Mouse (Mus musculus): ENCODE results near the gene Clcn3. TPM values are rescaled to one million over a fixed set of nuclear protein-coding genes. Genes with fewer than 3 reads are reported as not detected.
"Not testable (repeated sequence)": the region's sequence is repeated elsewhere in the genome, so short reads cannot be mapped to it uniquely, and the experiment has no call there.

The Clcn3 gene
- total RNA-seq (2017) = 47.7 and 52.5 TPM in 2 replicates

- ATAC-seq (replicated peaks in 1 of 2; ENCODE audit: insufficient read depth in 1 of 2, low FRiP score in 2 of 2, low TSS enrichment in 1 of 2, low read depth in 1 of 2, poor library complexity in 2 of 2, severe bottlenecking in 2 of 2) = peak; percentile 96 to 98
Measured at GRCm38 (mm10) chr8:60982701-60983687, at the start of gene Clcn3. Gene Clcn3 (minus strand): TSS chr8:60983300.

DNA sequence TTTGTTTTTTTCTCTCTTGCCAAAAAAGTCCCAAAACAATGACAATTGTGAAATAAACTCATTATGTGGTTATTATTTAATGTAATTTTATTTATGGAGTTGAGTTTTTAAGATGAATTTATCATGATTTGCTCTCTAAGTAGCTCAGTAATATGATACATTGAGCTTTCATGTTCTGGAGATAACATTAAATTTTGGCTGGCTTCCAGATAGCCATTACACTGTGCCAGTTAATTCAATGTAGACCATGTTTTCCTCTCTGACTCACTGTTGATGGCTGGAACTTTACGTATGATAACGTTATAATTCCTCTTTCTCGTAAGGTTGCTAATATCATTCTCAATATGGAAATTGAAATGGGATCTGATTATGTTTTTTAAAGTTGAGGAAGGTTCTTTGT, 13.4 kb upstream of the Clcn3 start:
- ATAC-seq (replicated peaks in 1 of 2; ENCODE audit: insufficient read depth in 1 of 2, low FRiP score in 2 of 2, low TSS enrichment in 1 of 2, low read depth in 1 of 2, poor library complexity in 2 of 2, severe bottlenecking in 2 of 2) = no peak

GRCm38 (mm10) chr8:60993639-60993986, 10.5 kb upstream of the Clcn3 start:
- ATAC-seq (replicated peaks in 1 of 2; ENCODE audit: insufficient read depth in 1 of 2, low FRiP score in 2 of 2, low TSS enrichment in 1 of 2, low read depth in 1 of 2, poor library complexity in 2 of 2, severe bottlenecking in 2 of 2) = peak in 1 of 2 experiments; percentile 16; a peak in 3 of 4 replicates

DNA sequence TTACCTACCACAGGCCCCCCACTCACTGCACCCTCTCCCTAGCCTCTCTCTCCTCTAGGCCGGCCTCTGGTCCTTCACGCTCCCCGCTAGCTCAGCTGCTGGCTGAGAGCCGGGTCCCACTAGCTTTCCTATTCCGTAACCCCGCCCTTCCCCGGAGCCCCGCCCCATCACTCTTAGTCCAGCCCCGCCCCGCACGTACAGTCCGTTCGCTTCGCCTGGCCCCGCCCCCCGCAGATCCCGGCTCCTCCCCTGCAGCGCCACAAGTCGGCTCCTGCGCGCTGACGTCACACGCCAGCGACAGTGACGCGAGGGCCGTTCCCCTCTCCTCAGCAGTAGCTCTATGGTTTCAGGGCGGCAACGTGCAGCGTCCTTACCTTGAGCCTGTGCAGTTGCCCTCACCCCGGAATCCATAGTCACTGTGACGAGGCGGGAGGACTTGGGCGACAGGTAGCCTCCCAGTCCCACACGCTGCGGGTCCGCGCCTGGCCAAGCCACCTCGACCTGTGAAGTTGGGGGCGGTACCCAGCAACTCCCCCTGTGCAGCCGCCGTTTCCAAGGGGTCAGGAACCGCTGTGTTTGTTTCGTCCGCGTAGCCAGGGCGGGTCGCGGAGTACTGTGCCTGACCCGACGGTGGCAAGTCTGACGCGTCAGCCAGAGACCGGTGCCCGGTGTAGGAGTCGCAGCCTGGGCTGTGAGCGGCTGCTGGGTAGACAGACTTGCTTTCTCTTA, 10.0 kb upstream of the Clcn3 start, which contains the start of gene Nek1:
TSS of gene Nek1 (plus strand) at position 286 of the 729 bp plus-strand sequence.
- ATAC-seq (replicated peaks in 1 of 2; ENCODE audit: insufficient read depth in 1 of 2, low FRiP score in 2 of 2, low TSS enrichment in 1 of 2, low read depth in 1 of 2, poor library complexity in 2 of 2, severe bottlenecking in 2 of 2) = peak; percentile 90 to 92

DNA sequence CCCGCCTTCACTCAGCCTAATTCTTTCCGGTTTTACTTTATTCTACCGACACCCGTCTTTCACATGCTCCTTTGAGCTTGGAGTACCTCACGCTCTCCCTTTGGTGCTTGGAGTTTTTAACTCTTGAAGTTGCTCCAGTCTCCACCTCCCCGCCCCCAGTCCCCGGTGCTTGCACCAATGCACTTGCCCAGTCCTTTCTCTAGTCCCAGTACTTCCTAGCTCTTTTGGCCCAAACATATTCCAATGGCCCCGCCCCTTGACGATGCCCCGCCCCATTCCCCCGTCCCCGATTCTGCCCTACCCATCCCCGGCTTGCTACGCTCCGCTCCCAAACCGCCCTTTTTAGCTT, 9.4 kb upstream of the Clcn3 start:
- peak; percentile 59 to 65 for ATAC-seq (replicated peaks in 1 of 2; ENCODE audit: insufficient read depth in 1 of 2, low FRiP score in 2 of 2, low TSS enrichment in 1 of 2, low read depth in 1 of 2, poor library complexity in 2 of 2, severe bottlenecking in 2 of 2)

DNA sequence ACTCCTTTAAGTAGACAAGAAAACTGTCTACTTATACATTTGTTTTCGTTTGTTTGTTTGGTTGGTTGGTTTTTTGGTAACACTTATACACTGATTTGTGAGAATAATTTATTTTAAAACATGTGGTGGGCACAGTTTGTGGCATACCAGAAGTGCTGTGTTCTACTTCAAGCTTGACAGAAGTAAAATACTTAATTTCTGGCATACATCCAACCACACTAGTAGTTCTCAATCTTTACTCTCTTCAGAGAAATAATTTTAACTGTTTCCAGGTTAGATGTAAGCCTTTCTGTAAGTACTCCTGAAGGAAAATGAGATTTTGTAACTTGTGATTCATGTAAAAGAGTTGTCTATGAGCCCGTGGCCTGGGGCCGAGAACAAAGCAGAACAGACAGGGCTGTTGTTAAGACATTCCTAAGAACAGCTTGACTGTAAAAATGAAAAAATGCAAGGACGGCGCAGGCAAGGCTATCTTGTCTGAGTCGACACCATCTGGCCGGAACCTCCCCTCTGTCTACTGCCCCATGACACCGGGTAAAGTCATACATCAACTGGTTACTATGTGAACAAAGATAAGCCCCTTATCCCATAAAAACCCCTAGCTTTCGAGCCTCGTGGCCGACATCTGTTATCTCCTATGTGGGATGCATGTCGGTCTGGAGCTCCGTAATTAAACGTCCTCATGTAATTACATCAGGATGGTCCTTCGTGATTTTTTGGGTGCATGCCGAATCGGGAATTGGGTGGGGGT, 1.3 kb upstream of the Clcn3 start:
- not testable (repeated sequence) for ATAC-seq (replicated peaks in 1 of 2; ENCODE audit: insufficient read depth in 1 of 2, low FRiP score in 2 of 2, low TSS enrichment in 1 of 2, low read depth in 1 of 2, poor library complexity in 2 of 2, severe bottlenecking in 2 of 2)

DNA sequence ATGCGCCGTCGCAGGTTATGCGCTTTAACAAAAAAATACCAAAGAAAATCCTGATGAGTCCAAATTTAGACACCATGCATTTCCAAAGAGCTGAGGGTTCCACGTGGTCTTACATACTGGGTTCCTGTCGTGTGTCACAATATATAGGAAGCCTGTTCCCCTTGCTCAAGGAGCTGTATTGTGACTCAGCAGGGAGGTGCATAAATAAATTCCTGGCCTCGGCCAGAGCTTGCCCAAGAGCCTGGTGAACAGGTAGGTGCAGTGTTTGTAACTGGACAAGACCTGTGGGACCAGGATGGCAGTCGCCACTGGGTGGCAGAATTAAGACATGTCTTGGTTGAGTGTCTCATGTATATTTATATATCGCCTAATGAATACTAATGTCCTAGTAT, 584 bp upstream of the Clcn3 start:
- peak; percentile 59 to 67 for ATAC-seq (replicated peaks in 1 of 2; ENCODE audit: insufficient read depth in 1 of 2, low FRiP score in 2 of 2, low TSS enrichment in 1 of 2, low read depth in 1 of 2, poor library complexity in 2 of 2, severe bottlenecking in 2 of 2)

- ATAC-seq (replicated peaks in 1 of 2; ENCODE audit: insufficient read depth in 1 of 2, low FRiP score in 2 of 2, low TSS enrichment in 1 of 2, low read depth in 1 of 2, poor library complexity in 2 of 2, severe bottlenecking in 2 of 2) = no peak
Measured at GRCm38 (mm10) chr8:60981388-60981787, 1.7 kb downstream of the Clcn3 start.

- ATAC-seq (replicated peaks in 1 of 2; ENCODE audit: insufficient read depth in 1 of 2, low FRiP score in 2 of 2, low TSS enrichment in 1 of 2, low read depth in 1 of 2, poor library complexity in 2 of 2, severe bottlenecking in 2 of 2) = no peak
Measured at GRCm38 (mm10) chr8:60978496-60978895, 4.6 kb downstream of the Clcn3 start.

DNA sequence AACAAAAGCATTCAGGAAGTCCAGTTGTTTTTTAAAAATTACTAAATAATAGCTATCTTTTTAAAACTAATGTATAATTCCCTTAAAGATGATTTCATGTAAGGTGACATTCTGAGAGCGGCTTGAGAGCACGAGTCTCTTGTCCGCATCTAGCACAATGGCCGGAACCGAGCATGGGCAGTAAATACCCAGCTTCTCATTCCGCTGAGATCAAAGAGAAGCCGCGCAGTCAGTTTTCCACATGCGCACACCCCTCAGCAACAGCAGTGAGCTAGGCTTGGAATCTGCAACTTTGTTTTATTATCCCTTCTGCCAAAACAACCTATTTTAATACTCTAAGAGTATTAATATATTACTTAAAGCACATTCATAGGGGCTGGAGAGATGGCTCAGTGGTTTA, 6.3 kb downstream of the Clcn3 start:
- no peak for ATAC-seq (replicated peaks in 1 of 2; ENCODE audit: insufficient read depth in 1 of 2, low FRiP score in 2 of 2, low TSS enrichment in 1 of 2, low read depth in 1 of 2, poor library complexity in 2 of 2, severe bottlenecking in 2 of 2)

GRCm38 (mm10) chr8:60974837-60975236, 8.3 kb downstream of the Clcn3 start:
- ATAC-seq (replicated peaks in 1 of 2; ENCODE audit: insufficient read depth in 1 of 2, low FRiP score in 2 of 2, low TSS enrichment in 1 of 2, low read depth in 1 of 2, poor library complexity in 2 of 2, severe bottlenecking in 2 of 2) = no peak

- ATAC-seq (replicated peaks in 1 of 2; ENCODE audit: insufficient read depth in 1 of 2, low FRiP score in 2 of 2, low TSS enrichment in 1 of 2, low read depth in 1 of 2, poor library complexity in 2 of 2, severe bottlenecking in 2 of 2) = peak in 1 of 2 experiments; percentile 31; a peak in 2 of 4 replicates
Measured at GRCm38 (mm10) chr8:60973448-60973847, 9.7 kb downstream of the Clcn3 start.

DNA sequence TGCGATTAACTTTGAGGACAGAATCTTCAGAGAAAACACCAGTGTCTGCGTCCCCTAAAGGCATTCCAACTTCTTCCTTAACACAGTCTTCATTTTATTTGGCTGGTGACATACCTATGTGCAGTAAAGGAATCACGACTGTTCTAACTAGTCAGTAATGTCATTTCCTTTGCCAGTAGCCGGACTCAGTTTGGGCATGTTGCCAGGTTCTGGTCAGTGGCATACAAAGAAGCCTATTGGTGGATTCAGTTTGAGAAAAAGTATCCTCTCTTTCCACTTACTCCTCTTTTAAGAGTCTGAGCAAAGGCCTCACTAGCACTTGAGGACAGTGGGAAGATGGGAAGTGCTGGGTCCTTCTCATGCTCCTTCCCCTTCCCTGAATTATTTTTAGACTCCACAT, 11.3 kb downstream of the Clcn3 start:
- ATAC-seq (replicated peaks in 1 of 2; ENCODE audit: insufficient read depth in 1 of 2, low FRiP score in 2 of 2, low TSS enrichment in 1 of 2, low read depth in 1 of 2, poor library complexity in 2 of 2, severe bottlenecking in 2 of 2) = no peak

GRCm38 (mm10) chr8:60969091-60969490, 14.0 kb downstream of the Clcn3 start:
- ATAC-seq (replicated peaks in 1 of 2; ENCODE audit: insufficient read depth in 1 of 2, low FRiP score in 2 of 2, low TSS enrichment in 1 of 2, low read depth in 1 of 2, poor library complexity in 2 of 2, severe bottlenecking in 2 of 2) = no peak

- no peak for ATAC-seq (replicated peaks in 1 of 2; ENCODE audit: insufficient read depth in 1 of 2, low FRiP score in 2 of 2, low TSS enrichment in 1 of 2, low read depth in 1 of 2, poor library complexity in 2 of 2, severe bottlenecking in 2 of 2)
Measured at GRCm38 (mm10) chr8:60965741-60966140, 17.4 kb downstream of the Clcn3 start.

GRCm38 (mm10) chr8:60965306-60965705, 17.8 kb downstream of the Clcn3 start:
- no peak; a peak in 1 of 4 replicates for ATAC-seq (replicated peaks in 1 of 2; ENCODE audit: insufficient read depth in 1 of 2, low FRiP score in 2 of 2, low TSS enrichment in 1 of 2, low read depth in 1 of 2, poor library complexity in 2 of 2, severe bottlenecking in 2 of 2)

DNA sequence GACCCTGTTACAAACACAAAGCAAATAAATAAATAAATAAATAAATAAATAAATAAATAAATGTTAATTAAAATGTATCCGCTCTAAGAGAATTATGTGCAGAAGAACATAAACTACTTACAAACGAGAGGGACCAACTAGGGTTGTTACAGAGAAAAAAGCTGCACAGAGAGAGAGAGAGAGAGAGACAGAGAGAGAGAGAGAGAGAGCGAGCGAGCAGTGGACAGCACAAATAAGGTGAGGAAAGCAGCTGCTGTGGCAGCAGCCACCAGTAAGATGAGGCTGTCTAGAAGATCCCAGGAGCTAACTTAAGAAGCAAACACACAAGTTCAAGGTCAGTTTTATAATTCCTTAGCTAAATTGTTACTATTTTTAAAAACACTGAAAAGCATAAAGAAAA, 18.6 kb downstream of the Clcn3 start:
- no peak for ATAC-seq (replicated peaks in 1 of 2; ENCODE audit: insufficient read depth in 1 of 2, low FRiP score in 2 of 2, low TSS enrichment in 1 of 2, low read depth in 1 of 2, poor library complexity in 2 of 2, severe bottlenecking in 2 of 2)

DNA sequence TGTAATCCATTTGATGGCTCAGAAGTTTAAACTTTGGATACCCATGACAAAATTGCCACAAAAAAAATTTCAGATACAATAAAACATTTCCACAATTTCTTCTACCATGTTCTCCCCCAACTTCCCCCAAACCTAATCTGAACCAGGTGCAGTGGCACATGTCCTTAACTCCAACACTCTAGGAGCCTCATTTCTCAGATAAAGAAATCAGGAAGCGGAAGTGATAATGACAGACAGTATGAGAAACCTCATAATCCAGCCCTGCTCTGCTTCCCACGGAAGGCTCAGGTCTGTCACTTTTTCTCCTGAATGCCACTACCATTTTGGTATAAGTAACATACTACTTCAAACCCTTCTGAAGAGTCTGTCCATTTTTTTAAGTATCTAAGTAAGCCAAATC, 19.2 kb downstream of the Clcn3 start:
- no peak for ATAC-seq (replicated peaks in 1 of 2; ENCODE audit: insufficient read depth in 1 of 2, low FRiP score in 2 of 2, low TSS enrichment in 1 of 2, low read depth in 1 of 2, poor library complexity in 2 of 2, severe bottlenecking in 2 of 2)

All from hematopoietic stem cell, adult 5-6 weeks (primary cell).